Mouse (Mus musculus): Measurements from ENCODE around the gene Alkbh2. TPM values are rescaled to one million over a fixed set of nuclear protein-coding genes. Genes with fewer than 3 reads are reported as not detected.

Gene Alkbh2
- polyA plus RNA-seq (2012; rRNA removed; ENCODE audit: low replicate concordance) = 6.1 and 8.3 TPM in 2 replicates

GRCm38 (mm10) chr5:114127374-114128349 is at the start of gene Alkbh2:
TSS of gene Alkbh2 (minus strand) at chr5:114128218.

DNA sequence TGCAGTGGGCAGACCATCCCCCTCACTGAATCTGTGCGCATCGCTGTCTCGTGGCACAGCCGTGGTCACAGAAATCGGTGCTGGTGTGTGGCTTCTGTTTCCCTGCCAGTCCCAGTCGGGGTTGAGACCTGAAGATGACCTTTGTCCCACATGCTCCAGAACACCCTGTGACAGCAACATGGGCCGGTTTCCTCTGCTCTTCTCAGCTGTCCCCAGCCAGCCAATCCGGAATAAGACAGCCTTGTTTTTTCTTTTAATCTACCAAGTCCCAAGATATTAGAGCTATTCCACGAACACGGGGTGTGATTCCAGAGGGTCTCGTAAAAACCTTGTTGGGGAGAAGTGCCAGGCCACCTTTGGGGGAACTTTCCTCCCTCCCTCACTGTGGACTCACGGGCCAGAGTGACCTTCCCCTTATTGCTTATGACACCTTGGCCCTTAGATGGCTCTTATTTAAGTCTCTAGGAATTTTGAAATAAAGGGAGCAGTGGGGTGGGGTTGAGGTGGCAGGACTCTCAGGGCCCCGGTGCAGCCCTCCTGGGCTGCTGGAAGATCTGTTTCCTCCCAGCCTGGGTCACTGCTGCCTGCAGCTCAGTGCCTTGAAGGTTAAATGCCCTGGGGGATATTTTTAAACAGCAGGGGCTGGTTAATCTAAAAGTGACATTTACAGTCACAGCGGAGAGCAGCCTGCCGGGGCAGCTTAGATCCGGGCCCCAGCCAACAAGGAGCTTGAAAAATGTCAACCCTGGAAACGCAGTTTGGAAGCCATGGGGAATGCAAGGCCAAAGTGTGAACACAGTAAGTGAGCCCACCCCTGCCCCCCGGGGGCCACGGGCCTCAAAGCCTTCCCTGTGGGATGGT is 18.2 kb upstream of the Alkbh2 start, which contains the start of gene Acacb:
Gene Acacb, plus strand, starts transcription at position 508 of the 861 bp plus-strand sequence.

DNA sequence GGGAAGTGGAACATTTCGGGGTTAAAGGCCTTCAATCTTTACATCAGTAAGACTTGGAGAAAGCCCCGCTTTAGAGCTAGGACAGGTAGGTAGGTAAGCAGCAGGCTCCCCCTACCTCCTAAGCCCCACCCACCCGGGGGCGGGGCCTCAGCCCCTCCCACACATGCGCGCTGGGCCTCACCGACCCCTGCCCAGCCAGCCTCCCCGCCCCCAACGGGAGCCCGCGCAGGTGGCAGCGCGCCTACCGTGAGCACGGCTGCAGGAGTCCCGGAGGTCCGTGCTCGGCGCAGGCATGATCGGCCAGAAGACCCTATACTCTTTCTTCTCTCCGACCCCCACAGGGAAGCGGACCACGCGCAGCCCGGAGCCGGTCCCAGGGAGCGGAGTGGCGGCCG is 2.2 kb upstream of the Alkbh2 start, which contains the start of gene Ung:
Gene Ung, plus strand, starts transcription at position 176 of the 395 bp plus-strand sequence.

GRCm38 (mm10) chr5:114091057-114091807 is 36.8 kb downstream of the Alkbh2 start, which contains the start of gene Svop:
TSS of gene Svop (minus strand) at chr5:114091570.

Other genes starting within 250 kb of the Alkbh2 start
- gene Coro1c, start 219.5 kb downstream of the Alkbh2 start, polyA plus RNA-seq (2012; rRNA removed; ENCODE audit: low replicate concordance) = 73.1 and 120 TPM in 2 replicates
- 7.1 and 7.7 TPM in 2 replicates for gene Ssh1, start 134.3 kb downstream of the Alkbh2 start, polyA plus RNA-seq (2012; rRNA removed; ENCODE audit: low replicate concordance)
- 37.5 and 38.9 TPM in 2 replicates for gene Dao, start 124.5 kb downstream of the Alkbh2 start, polyA plus RNA-seq (2012; rRNA removed; ENCODE audit: low replicate concordance)
- 9.2 and 10.2 TPM in 2 replicates for gene Usp30, start 62.8 kb downstream of the Alkbh2 start, polyA plus RNA-seq (2012; rRNA removed; ENCODE audit: low replicate concordance)
- gene Svop, start 36.6 kb downstream of the Alkbh2 start, polyA plus RNA-seq (2012; rRNA removed; ENCODE audit: low replicate concordance) = 0.40 and 0.44 TPM in 2 replicates
- 5.4 and 11.0 TPM in 2 replicates for gene Ung, start 2.2 kb upstream of the Alkbh2 start, polyA plus RNA-seq (2012; rRNA removed; ENCODE audit: low replicate concordance)
- 2.8 and 6.8 TPM in 2 replicates for gene Acacb, start 18.3 kb upstream of the Alkbh2 start, polyA plus RNA-seq (2012; rRNA removed; ENCODE audit: low replicate concordance)
- not detected in 2 replicates for gene Foxn4, start 145.6 kb upstream of the Alkbh2 start, polyA plus RNA-seq (2012; rRNA removed; ENCODE audit: low replicate concordance)
- gene Myo1h, start 160.9 kb upstream of the Alkbh2 start, polyA plus RNA-seq (2012; rRNA removed; ENCODE audit: low replicate concordance) = 0.78 and 1.7 TPM in 2 replicates